Mouse (Mus musculus) kidney, postnatal 10 days (tissue): ENCODE measurements at regions not wholly inside any gene's neighbourhood (a gene's known extent, or its start where the extent isn't known, plus 50 kb on each side); places are given as distances from the start of the nearest gene placed in this dataset.
A peak's percentile ranks its signal among the peaks of the same experiment; 100 is the strongest.

ENCODE experiments used
- DNase-seq: peaks from one replicate; pipeline ENCODE4 v3.0.0; 2021; ENCODE audit warnings: mixed read lengths

DNA sequence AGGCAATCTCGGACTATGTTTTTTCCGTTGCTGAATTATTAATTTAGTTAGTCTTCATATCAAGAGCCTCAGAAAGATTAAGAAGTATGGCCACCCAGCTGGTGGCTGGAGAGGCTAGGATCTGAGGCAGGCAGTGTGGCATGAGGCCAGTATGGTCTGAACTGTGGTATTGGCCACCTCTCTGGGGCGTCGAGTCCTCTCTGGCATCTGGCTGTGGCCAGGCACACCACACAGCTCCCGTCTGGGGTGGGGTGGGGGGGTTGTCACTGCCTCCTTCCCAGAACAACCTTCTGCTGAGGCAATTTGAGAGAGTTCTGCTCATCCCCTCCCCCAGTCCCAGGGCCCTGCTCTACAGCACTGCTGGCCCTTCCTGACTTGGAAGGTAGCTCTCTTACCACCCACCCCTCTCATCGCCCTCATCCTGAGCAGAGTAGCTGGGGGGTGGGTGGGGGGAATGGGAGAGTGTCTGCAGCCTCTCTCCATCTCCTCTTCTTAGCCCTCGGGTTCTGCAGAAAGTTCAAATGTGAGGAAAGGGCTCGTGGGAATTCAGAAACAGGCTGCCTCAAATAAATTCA is 103.2 kb downstream of the Vegfa start:
- no peak for DNase-seq

DNA sequence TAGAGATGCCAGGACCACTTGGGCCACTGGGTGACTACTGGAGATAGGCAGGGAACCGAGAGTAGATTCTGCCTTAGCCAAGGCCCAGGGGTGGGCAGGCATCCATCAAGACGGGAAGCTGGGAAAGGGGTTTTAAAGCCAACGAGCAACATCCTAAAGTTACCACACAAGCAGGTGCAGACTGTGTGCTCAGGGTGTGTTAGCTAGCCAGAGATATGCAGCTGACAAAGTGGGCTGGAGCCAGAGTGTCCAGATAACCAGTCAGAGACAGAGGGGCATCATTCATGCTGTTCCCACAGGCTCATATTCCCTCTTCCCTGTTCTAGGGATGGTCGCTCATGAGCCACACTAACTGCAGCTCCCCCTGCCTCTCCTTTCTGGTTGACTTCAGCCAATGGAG is 104.2 kb downstream of the Vegfa start:
- no peak for DNase-seq

DNA sequence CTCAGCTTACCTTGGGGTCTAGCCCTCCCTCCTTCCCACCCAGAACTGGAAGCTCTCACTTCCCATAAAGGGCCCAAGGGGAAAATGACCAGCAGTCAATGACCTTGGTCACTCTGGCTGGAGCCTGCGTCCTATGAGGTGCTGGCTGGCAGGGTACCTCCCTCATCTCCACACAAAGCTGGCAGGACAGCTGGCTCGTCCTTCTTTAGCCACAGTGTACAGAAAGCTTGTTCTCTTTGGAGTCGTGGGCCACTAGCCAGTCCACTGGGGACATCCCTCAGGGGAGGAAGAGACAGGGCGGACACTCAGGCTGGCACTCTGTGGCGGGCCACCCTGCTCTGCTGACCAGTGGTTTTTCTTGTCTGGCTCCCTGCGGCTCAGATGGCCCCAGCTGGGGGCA is 106.3 kb downstream of the Vegfa start:
- no peak for DNase-seq

DNA sequence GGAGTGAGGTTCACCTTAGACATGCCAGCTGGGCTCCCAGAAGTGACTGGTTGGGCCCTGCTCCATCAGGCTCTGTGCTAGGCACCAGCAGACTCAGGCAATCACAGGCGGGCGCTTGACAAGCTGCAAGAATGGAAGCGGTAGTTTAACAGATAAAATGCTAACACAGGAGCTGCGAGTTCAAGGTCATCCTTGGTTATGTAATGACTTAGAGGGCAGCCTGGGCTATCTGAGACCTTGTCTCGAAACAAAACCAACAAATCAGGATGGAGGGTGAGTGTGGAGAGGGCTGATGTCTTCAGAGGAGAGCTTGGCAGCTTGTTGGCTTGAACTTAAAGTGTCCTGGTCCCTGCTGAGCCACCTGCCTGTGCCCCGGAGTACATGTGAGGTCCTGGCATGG is 107.6 kb downstream of the Vegfa start:
- DNase-seq, result no peak

DNA sequence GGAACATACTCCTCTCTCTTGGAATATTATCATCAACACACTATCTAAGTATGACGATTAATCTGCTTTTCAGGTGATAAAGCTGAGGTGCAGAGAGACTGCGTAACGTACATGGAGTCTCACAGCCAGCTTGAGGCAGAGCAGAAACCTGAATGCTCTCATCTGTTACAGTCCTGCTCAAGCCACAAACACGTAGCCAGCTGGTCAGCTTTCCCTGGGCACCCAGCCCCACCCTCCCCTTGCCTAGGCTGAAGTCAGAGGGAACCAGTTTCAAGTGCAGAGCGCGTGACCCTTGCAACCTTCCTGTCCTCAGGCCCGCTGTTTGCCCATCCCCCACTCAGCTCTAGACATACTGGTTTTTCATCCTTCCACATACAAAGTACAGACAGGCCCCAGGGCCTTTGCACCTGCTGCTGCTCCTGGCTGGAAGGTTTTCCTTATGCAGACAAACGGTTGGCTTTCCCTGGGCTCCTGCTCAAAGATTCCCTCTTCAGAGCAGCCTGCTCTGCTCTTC is 108.9 kb downstream of the Vegfa start:
- DNase-seq, result peak; percentile 65

DNA sequence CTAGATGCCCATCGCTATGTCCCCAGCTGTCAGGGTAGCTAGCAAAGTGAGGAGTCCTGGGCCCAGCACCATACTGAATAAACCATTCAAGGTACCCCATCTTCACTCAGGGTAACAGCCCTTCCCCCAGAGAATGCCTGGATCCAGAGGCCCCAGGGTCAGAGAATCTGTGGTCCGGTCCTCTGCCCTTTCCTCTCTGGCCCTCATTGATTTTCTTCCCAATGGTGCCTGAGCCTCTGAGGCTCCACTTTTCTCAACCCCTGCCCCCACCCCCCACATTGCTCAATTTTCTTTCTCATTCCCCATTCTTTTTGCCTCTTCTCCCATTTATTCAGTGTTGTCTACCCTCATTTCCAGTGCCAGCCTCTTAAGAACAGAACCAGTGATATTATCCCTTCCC is 114.5 kb downstream of the Vegfa start:
- DNase-seq, result no peak

DNA sequence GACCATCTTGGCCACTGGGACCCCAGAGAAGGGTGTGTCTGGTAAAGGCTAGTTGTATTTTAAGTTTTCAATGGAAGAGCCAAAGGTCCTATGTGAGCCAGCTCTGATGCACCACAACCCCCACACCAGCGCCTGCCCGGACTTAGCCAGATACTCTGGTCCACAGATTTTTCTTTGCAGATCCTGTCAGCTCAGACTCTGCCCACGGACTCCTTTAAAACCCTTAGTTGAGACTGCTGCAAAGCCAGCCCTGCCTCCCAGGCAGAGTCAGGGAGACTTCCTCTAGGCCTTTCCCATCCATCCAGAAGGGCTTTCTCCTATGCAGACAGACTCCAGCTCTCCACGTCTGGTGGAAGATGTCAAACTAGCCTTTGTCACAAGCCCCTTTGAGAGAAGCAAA is 115.2 kb downstream of the Vegfa start:
- DNase-seq, result no peak

DNA sequence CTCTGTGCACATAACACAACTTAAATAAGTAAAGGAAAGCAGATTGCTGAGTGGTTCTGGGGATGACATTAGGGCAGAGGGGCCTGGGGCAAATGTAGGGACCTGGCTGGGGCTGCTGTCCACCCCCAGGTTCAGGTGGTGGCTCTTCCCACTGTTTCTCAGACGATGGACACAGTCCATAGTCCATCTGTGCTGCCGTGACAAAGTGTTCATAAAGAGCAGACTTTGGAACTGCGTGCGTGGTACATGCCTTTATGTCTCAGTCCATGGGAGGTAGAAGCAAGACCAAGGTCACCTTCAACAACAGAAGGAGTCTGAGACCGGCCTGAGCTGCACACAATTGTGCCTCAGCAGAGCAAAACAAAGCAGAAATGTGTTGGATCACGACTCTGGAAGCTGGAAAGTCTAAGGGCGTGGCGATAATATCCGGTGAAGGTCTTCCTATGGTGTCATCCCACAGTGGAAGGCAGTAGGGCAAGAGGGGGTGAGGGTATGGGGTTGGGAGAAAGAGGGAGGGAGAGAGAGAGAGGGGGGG is 117.4 kb downstream of the Vegfa start:
- DNase-seq, result no peak

DNA sequence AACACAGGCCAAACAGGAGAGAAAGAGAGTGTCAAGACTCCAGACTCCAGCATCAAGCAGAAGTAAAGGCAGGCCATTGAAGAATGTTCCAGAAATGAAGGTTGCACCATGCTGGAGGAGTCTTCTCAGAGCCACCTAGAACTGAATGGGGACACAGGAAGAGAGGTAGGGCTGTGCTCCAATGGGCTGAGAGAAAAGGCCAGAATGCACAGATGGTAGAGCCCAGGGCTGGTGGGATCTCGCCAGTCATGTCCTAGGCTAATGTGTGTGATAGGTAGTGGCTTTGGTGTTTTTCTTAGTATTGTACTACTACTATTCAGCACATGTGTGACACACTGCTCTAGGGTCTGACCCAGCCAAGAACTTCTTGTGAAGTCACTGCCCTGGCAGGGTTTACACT is 117.9 kb downstream of the Vegfa start:
- DNase-seq, result no peak

DNA sequence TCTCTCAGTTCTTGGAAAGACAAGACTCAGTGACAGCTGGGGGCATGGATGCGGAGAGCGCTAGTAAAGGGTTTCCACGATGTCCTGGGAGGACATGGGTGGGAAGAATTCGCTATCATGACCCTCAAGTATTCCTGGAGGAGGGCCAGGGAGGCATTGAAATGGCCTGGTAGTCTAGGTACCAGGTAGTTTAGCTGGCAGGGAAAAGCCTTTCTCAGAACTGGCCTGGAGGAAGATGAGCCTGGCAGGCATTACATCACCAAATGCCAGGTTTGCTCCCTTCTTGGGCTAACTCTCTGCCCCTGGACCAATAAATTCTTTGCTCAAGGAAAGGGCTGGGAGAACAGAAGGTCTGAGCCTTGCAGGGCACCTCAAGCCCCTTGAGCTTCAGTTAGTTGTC is 118.5 kb downstream of the Vegfa start:
- DNase-seq, result no peak

DNA sequence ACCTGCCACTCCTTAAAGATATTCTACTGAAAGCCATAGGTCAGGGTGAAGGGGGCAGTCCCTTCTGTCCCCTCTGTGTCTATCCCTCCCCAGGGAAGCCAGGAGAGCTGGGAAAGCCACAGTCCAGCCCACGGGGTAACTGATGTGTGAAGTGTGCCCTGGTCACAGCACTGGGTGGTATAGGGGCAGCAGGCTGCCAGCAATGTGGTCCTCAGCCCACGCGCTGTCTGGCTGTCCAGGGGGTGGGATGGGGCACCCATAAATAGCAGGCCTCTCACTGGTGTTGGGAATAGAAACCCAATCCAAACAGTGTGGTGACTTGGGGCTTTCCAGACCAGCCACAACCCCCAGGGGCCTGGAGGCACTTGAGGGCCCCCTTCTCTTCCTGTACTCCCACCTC is 120.0 kb downstream of the Vegfa start:
- DNase-seq, result no peak

DNA sequence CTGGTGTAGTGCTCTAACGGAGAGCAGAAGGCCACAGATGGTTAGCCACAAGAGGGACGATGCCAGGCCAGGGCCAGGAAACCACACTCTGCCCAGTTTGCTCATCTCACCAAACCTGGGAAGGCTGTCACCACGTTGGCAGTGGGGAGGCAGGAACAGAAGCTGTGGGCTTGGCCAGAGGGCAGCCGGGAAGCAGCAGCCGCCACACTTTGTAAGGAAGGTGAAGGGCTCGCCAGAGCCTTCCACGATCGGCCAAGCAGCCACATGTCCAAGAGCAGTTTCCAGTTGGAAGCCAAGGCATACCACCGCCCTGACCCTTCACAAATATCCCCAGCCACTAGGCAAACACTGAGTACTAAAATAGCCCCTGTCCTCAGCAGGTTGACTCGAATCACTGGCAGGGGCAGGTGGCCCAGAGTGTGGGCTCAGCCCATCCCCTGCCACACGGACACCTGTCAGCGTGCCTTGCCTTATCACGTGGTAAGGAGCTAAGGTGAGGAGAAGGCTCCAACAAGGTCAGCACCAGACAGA is 120.9 kb downstream of the Vegfa start:
- DNase-seq, result no peak

DNA sequence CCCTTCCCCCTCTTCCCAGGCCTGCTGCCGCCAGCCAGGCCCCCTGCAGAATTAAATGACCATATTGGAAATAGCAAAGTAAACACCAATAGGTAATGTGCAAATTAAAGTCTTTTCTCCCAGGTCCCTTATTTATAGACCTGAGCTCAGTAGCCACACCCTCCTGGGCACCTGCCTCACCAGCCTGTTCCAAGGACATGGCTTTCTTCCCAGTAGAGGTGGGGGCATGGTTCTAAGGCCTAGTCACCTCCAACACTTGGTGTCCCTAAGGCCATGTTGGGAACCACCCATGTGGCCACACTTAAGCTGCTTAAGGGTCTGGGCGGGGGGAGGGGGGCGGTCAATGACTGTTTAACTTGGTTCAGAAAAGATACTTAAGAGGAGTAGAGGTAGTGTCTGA is 121.9 kb downstream of the Vegfa start:
- DNase-seq, result no peak

DNA sequence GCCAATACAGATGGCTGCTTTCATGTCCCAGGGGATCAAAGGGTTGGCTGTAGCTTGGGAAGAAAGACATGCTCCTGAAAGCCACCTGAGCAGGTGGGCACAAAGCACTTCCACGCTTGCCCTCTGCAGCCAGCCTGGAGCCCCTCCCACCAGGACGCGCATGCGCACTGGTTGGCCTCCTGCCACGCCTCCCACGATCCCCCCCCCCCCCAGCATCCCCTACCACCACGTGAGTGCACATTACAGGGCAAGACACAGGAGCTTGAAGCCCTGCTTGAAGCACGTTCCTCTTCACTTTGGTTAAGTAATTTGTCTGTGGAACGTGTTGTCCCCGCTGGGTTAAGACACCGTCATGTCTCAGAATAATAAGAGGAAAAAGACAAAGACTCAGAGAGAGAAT is 124.6 kb downstream of the Vegfa start:
- no peak for DNase-seq

DNA sequence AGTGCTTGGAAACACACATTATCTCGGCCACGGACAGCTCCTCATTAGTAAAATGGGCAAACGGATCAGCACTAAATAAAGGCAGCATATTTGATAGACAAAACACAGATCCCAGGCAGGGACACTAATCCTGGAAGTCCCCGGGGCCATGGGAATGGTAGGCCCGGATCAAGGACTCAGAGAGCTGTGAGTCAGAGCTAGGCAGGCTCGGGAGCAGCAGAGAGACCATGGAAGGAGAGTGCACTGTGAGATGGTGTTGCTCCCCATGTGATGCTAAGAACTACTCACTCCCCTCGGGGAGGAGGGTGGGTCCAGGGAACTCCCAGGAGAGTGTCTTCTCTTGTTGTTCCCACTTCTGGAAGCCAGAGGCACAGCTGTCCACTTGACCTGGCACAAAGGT is 126.6 kb downstream of the Vegfa start:
- DNase-seq, result no peak

DNA sequence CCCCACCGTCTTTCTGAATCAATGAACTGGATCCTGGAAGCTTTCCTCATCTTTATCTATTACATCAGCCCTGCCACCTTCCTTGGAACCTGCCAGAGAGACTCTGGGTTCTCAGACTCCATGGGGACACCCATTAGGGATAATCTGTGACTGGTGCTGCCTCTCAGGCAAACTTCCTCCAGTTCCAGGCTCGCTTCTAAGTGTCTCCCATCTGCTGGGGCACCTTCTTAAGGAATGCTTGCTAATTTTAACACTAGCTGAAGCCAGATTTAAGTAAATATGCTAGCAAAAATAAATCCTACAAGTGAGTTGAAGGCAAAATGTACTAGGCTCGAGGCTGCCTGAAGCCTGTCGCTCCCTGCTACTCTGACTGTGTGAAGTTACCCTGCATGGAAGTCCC is 127.9 kb downstream of the Vegfa start:
- no peak for DNase-seq

DNA sequence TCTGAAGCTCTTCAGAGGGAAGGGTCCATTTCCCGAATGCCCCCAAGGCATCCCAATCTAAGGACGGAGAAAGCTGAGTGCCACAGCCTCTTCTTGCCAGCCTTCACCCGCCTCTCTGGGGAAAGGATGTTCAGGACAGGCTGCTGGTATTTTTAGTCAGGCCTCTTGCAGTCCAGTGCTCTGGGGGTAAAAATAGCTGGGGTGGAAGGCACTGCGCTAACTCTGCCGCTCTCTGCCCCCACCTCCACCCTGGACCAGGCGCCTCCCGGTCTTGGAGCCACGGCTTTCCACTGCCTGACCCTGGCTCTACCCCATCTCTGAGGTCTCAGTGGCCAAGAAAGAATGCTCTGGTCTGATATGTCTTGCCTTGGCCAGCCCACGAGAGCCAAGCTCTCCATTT is 128.9 kb downstream of the Vegfa start:
- no peak for DNase-seq

DNA sequence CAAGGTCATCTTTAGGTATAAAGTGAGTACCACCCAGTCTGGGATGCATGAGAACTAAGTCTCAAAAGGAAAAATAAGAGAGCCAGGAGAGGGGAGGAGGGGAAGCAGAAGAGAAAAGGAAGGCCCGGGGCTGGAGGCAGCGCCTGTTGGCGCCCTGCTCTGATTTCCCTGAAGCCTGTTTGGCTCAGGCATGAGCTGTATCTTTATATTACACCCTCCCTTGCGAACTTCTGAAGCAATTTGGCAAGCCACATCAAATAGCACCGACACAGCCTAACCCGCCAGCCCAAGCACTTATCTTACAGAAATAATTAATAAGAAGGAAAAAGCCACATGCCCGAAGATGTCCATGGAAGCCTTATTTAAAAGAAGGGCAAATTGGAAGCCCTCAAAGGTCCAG is 129.5 kb downstream of the Vegfa start:
- DNase-seq, result no peak

DNA sequence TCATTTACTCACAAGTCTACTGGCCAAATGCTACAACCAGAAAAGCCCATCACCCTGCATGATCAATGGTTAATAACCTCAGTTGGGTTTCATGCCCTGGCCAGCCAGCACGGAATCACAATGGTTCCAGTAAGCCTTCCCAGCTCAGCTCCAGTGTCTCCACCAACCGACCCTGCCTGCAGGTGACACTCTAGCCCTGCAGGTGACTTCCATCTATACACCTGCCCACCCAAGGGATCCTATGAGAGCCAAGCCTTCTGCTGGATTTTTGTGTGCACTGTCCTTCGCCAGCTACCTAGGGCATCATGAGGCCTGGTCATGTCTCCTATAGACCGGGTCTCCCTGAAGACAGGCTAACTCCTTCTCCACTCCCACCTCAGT is 135.3 kb downstream of the Vegfa start:
- no peak for DNase-seq

DNA sequence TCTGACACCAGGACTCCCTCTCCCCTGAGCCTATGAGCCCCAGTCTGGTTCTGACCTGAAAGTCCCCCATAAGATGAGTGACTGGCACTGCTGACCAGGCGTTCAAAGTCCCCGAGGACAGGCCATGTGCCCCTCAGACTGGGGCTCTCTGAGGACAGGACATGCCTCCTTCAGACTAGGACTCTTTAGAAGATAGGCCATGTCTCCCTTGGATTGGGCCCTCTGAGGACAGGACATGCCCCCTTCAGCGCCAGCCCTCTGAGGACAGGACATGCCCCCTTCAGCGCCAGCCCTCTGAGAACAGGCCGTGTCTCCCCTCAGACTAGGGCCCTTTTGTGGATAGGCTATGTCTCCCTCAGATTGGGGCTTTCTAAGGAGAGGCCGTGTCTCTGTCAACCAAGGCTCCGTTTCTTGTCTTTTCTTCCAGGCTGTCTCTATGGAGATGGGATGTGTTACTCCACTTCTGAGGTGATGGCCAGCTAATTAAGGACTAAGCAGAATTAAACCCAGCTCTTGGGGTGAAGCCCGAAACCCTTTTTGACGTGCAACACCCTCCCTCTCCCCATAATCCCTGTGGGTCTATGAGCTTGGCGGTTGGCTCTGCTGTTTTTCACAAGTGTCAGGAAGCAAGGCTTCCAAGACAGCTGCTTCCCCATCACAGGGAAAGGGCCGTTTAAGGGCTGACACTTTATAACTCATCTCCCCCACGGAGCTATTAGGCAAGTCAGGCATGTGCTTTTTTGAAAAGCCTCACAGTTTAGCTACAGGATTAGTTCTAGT is 135.8 kb downstream of the Vegfa start:
- peak; percentile 39 for DNase-seq

DNA sequence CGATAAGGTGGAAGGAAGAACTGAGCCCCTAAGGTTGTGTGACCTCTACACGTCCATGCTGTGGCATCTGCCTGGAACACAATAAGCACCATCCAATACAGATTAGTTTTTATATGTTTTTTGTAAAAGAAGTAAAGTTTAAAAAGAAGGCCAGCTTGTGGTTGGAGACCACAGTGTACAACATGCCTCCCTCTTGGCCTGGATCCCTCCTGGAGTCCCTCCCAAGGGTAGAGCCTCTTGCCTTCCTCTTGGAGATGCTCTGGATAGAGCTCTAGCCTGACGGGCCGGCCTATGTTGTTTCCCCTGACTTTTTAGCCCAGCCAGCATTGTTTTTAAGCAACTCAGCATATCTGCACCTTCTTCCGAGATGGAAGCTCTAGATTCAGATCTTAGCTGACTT is 138.0 kb downstream of the Vegfa start:
- no peak for DNase-seq

DNA sequence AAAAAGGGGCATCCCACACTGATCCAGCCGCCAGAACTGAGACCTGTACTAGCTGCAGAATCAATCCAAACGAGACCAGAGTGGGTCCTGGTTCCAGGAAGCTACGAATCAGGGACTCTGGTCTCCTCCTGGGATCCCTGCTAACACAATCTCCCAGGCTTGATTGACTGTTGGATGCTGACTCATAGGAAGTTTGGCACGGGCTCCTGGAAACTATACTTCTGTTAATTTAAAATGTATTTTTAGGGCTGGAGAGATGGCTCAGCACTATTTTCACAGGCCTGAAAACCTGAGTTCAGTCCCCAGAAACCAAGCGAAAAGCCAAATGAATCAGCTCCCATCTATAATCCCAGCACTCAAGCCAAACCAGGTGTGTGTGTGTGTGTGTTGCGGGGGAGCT is 138.5 kb downstream of the Vegfa start:
- DNase-seq, result no peak

DNA sequence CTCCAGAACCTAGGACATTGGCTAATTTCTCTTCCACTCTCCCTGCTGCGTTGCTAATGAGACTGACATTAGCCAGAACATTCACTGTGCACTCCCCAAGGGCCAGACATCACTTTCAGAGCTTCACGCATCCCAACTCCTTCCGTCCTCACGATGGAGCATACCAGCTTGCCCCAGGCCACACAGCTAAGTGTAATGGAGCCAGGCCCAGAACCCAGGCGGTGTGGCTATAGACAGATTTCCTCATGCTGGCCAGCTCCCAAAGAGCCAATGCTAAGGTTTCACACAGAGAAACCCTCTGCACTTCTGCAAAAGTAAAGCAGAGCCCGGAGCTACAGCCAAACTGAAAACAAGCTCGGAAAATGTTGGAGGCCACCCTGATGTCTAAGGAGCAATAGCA is 139.1 kb downstream of the Vegfa start:
- no peak for DNase-seq

DNA sequence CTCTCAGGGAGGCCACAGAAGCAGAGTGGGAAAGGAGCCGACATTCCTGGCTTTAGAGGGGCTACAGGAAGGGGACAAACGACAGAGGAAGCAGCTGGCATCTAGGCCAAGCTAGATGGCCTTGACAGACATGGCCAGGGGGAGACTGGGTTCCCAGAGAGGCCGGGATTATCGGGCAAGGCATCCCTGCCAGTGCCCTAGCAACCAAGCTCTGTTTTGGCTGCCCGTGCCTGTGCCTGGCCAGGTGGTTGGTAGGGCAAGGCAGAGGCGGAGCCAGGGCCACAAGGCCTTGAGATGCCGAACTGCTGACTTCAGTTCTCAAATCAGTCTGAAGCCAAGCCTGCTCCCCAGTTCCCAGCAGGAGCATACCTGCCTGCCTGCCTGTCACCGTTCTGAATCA is 142.7 kb downstream of the Vegfa start:
- DNase-seq, result no peak
